ENCODE assay signal across 15 mouse cellular contexts in genomic region chr2:90559688-90560196, GRCm38 (mm10). TPM values are rescaled to one million over a fixed set of nuclear protein-coding genes. Genes with fewer than 3 reads are reported as not detected.
A peak's percentile ranks its signal among the peaks of the same experiment; 100 is the strongest.
DNase-seq lines count a peak whose midpoint lies in the region; ATAC-seq and TF ChIP-seq lines count a peak whose summit lies in the region.
"Had no signal": no experiment of that assay in that cellular context is flagged by ENCODE, and none has a peak within 500 bp of the region (broad histone marks: within the 10 kb centered on the region; RNA-seq: fewer than 3 reads in every experiment).

No protein-coding gene starts in this region.

- no peaks in the 10 kb centered on the region for H3K79me2 ChIP-seq in heart, adult 2 months (replicated peaks; ENCODE audit: control insufficient read depth, insufficient read depth, low read length)

- no peak overlapping the region for H3K4me3 ChIP-seq in heart, embryonic 13.5 days
- H3K4me3 ChIP-seq in heart, adult 2 months, result no peak overlapping the region
- 0 out of 4 replicates have a peak overlapping the region, but pooled peaks of 1 of the 2 experiments have one; percentile 5 for H3K4me3 ChIP-seq in ES-E14 (ENCODE audit: insufficient read depth in 1 of 2, low read depth in 1 of 2, low read length in 2 of 2, poor library complexity in 1 of 2, severe bottlenecking in 1 of 2)
- H3K4me3 ChIP-seq: embryonic facial prominence, embryonic 13.5 days; limb, embryonic 12.5 days had no signal

- TF ChIP-seq POLR2A in heart, adult 2 months (IDR thresholded peaks at IDR 0.05; ENCODE audit: insufficient read depth, low read depth, low read length), result no peak

- H3K36me3 ChIP-seq in heart, embryonic 13.5 days, result no peaks in the 10 kb centered on the region
- no peaks in the 10 kb centered on the region for H3K36me3 ChIP-seq in heart, adult 2 months (ENCODE audit: control insufficient read depth, insufficient read depth, low read length)
- H3K36me3 ChIP-seq in ES-E14 (ENCODE audit: control insufficient read depth, insufficient read depth, low read length, poor library complexity, severe bottlenecking), result no peaks in the 10 kb centered on the region
- H3K36me3 ChIP-seq: embryonic facial prominence, embryonic 13.5 days; limb, embryonic 12.5 days had no signal

- 52% methylated on average over 12 of the region's 12 CpGs for WGBS in heart, embryonic 13.5 days
- WGBS in heart, adult 2 months, result 72% methylated on average over 12 of the region's 12 CpGs

- no peaks in the 10 kb centered on the region for H3K27me3 ChIP-seq in heart, embryonic 13.5 days (replicated peaks)
- no peaks in the 10 kb centered on the region for H3K27me3 ChIP-seq in heart, adult 2 months (ENCODE audit: control insufficient read depth, insufficient read depth, low read length)
- H3K27me3 ChIP-seq: embryonic facial prominence, embryonic 13.5 days had no signal

- in situ Hi-C loops in ES-E14 (cut with MboI; ENCODE audit: low sequenced_read_pairs in 2 of 2, unreplicated experiment in 2 of 2), result no loop called here

- ATAC-seq in heart, embryonic 13.5 days (ENCODE audit: extremely low read depth, insufficient number of reproducible peaks, low FRiP score, low TSS enrichment), result no peak
- peak; percentile 48 for ATAC-seq in erythroid progenitor cell, adult 5-6 weeks (replicated peaks; ENCODE audit: low FRiP score, poor library complexity, severe bottlenecking)
- ATAC-seq: intestine, postnatal 0 days had no signal

- H3K9me3 ChIP-seq in heart, embryonic 13.5 days, result no peaks in the 10 kb centered on the region
- H3K9me3 ChIP-seq in ES-E14 (ENCODE audit: control insufficient read depth, insufficient read depth, low read depth, low read length), result no peaks in the 10 kb centered on the region
- H3K9me3 ChIP-seq: embryonic facial prominence, embryonic 13.5 days; limb, embryonic 12.5 days had no signal

- no peak for TF ChIP-seq CTCF in heart, adult 2 months (IDR thresholded peaks at IDR 0.05)

- H3K4me2 ChIP-seq in heart, embryonic 13.5 days, result peak overlapping the region; percentile 8
- H3K4me2 ChIP-seq: embryonic facial prominence, embryonic 13.5 days; limb, embryonic 12.5 days had no signal

- intact Hi-C loops in heart, adult 2 months (cut with DNase I), result no loop called here

- no peak for TF ChIP-seq EP300 in heart, adult 2 months (IDR thresholded peaks at IDR 0.05; ENCODE audit: insufficient read depth, low read depth, low read length)

- H3K9ac ChIP-seq in heart, embryonic 13.5 days, result no peak overlapping the region
- H3K9ac ChIP-seq in heart, adult 2 months (ENCODE audit: low read depth, low read length), result no peak overlapping the region
- peak overlapping the region; percentile 61; the same call in 1 of the 2 replicates for H3K9ac ChIP-seq in ES-E14 (ENCODE audit: insufficient read depth, low read depth, low read length, poor library complexity, severe bottlenecking)
- H3K9ac ChIP-seq: embryonic facial prominence, embryonic 13.5 days; limb, embryonic 12.5 days had no signal

- H3K27ac ChIP-seq in heart, embryonic 13.5 days (replicated peaks), result peak overlapping the region; percentile 26; the same call in 1 of the 2 replicates
- no peak overlapping the region for H3K27ac ChIP-seq in heart, adult 2 months
- H3K27ac ChIP-seq in ES-E14 (ENCODE audit: insufficient read depth, low read depth, low read length, poor library complexity, severe bottlenecking), result peak overlapping the region; percentile 84; the same call in 1 of the 2 replicates
- H3K27ac ChIP-seq: embryonic facial prominence, embryonic 13.5 days; limb, embryonic 12.5 days had no signal

- H3K4me1 ChIP-seq in heart, embryonic 13.5 days, result peaks cover 23% of the 10 kb centered on the region
- H3K4me1 ChIP-seq in heart, adult 2 months (ENCODE audit: control insufficient read depth, insufficient read depth, low read length), result peaks cover 2% of the 10 kb centered on the region
- H3K4me1 ChIP-seq in ES-E14 (ENCODE audit: control insufficient read depth in 2 of 2, insufficient read depth in 2 of 2, low read length in 2 of 2, poor library complexity in 1 of 2), result peaks cover 8 to 24% of the 10 kb centered on the region in 2 experiments; a peak in 3 of 4 replicates

- no peak for DNase-seq in heart, adult 2 months
- DNase-seq in 416B (ENCODE audit: low read depth), result peak; percentile 85
- DNase-seq in ES-E14 (ENCODE audit: low read depth, low spot score), result no peak
- no peak for DNase-seq in embryo, embryonic 10 days (ENCODE audit: low spot score)
- no peak for DNase-seq in layer of hippocampus, postnatal 36 days
- DNase-seq in right cerebral cortex, postnatal 14 days, result no peak
- DNase-seq: gastrocnemius, postnatal 36 days; heart, postnatal 4 days; lung, postnatal 4 days; retina, postnatal 1 day had no signal

TF ChIP-seq in ES-E14, 5 proteins besides CTCF, POLR2A, EP300 and RAD21:
- TF ChIP-seq ZNF384 (IDR thresholded peaks at IDR 0.05; ENCODE audit: low read depth, low read length), result no peak
- TF ChIP-seq MAFK (IDR thresholded peaks at IDR 0.05; ENCODE audit: insufficient read depth, low read depth, low read length), result no peak
- TF ChIP-seq HCFC1 (IDR thresholded peaks at IDR 0.05; ENCODE audit: borderline replicate concordance, insufficient read depth, low read length), result no peak
- no peak for TF ChIP-seq CHD2 (IDR thresholded peaks at IDR 0.05; ENCODE audit: low read depth, low read length)
- no peak for TF ChIP-seq ZC3H11A (IDR thresholded peaks at IDR 0.05; ENCODE audit: borderline replicate concordance, low read depth, low read length)
TF ChIP-seq in ES-E14: peak in this region for 0.

RNA-seq across cellular contexts. Expression of gene Ptprj, which starts 20.7 kb away (rescaled TPM):
- polyA plus RNA-seq in heart, embryonic 13.5 days (2015; fragmentation: Nextera tagmentation; extraction: Ambion mirVana), result 0.84 and 1.3 TPM in 2 replicates
- total RNA-seq in heart, adult 2 months (2021), result 10 to 100 TPM in 1 of 2 experiments, 1 to 10 TPM in 1; 7.4 to 10.5 TPM
- 3.7 and 4.8 TPM in 2 replicates for polyA plus RNA-seq in heart, adult 2 months (2012; rRNA removed)
- total RNA-seq in ES-E14 (2012; rRNA removed), result 10.7 and 17.2 TPM in 2 replicates
- 22.0 and 26.4 TPM in 2 replicates for total RNA-seq in erythroid progenitor cell, adult 5-6 weeks (2015; ENCODE audit: low replicate concordance)
- total RNA-seq in erythroid progenitor cell, adult 5-6 weeks (2017; ENCODE audit: low replicate concordance), result 14.8 and 19.1 TPM in 2 replicates
- total RNA-seq in layer of hippocampus, postnatal 36 days (2021), result 100 to 1,000 TPM; 114 to 131 TPM
